Mouse (Mus musculus) CH12.LX (cell line): Measurements from ENCODE around the gene Dnah3. TPM values are rescaled to one million over a fixed set of nuclear protein-coding genes. Genes with fewer than 3 reads are reported as not detected.

Experiments used
- DNase-seq: peaks from one replicate; pipeline ENCODE4 v3.0.0-alpha.2; 2013; ENCODE audit errors: extremely low read depth
- H3K27ac ChIP-seq: 2 replicates; pipeline ENCODE4 v1.5.1; 2012; ENCODE audit warnings: low read depth, mild to moderate bottlenecking, control low read depth, moderate library complexity; ENCODE audit not compliant: insufficient read depth
- H3K27me3 ChIP-seq: replicated peaks from 2 replicates; pipeline ENCODE3; 2012; ENCODE audit warnings: inconsistent platforms
- H3K36me3 ChIP-seq, 2 experiments: replicated peaks in 1 of 2; 2 replicates each; pipeline versions ENCODE3 to v1.6.1; 2012; ENCODE audit warnings: inconsistent platforms in 1 of 2, low read length in 1 of 2, mild to moderate bottlenecking in 1 of 2, mixed read lengths in 1 of 2, moderate library complexity in 1 of 2; ENCODE audit not compliant: control insufficient read depth in 1 of 2, insufficient read depth in 1 of 2
- H3K4me1 ChIP-seq, 2 experiments: 2 replicates each; pipeline ENCODE4 v1.6.1; 2012; ENCODE audit warnings: inconsistent platforms in 1 of 2, moderate library complexity in 1 of 2; ENCODE audit not compliant: insufficient read depth in 2 of 2, control insufficient read depth in 1 of 2
- H3K4me2 ChIP-seq: 2 replicates; pipeline ENCODE4 v1.6.1; 2012; ENCODE audit warnings: low read depth, mild to moderate bottlenecking, control low read depth; ENCODE audit not compliant: poor library complexity, insufficient read depth, severe bottlenecking
- H3K4me3 ChIP-seq, 3 experiments: fragments of 150-350 bp in 1 of 3; sonication (generic) in 1 of 3; replicated peaks in 1 of 3; 2 replicates each; pipeline versions ENCODE3 to v1.5.1; 2011 to 2012; ENCODE audit warnings: low read depth in 2 of 3, low read length in 2 of 3, mild to moderate bottlenecking in 2 of 3, moderate library complexity in 2 of 3, control low read depth in 1 of 3, improper control_type of control experiment in 1 of 3, inconsistent platforms in 1 of 3, mixed read lengths in 1 of 3; ENCODE audit not compliant: poor library complexity in 1 of 3
- H3K79me2 ChIP-seq: replicated peaks from 2 replicates; pipeline ENCODE4 v1.6.1; 2012; ENCODE audit warnings: mild to moderate bottlenecking, moderate library complexity; ENCODE audit not compliant: control insufficient read depth, poor library complexity, insufficient read depth, severe bottlenecking; ENCODE audit errors: extremely low read depth
- H3K9ac ChIP-seq: 2 replicates; pipeline ENCODE4 v1.6.1; 2012; ENCODE audit warnings: low read depth, mild to moderate bottlenecking, control low read depth, moderate library complexity; ENCODE audit not compliant: insufficient read depth
- H3K9me3 ChIP-seq: replicated peaks from 2 replicates; pipeline ENCODE3; 2012; ENCODE audit warnings: low read length, inconsistent platforms, mixed read lengths
- BHLHE40 ChIP-seq: IDR thresholded peaks from 2 replicates; pipeline ENCODE4 v1.6.1; 2011; ENCODE audit warnings: mild to moderate bottlenecking, low read depth, low read length, improper control_type of control experiment
- CHD2 ChIP-seq: IDR thresholded peaks from 2 replicates; pipeline ENCODE4 v1.6.1; 2011; ENCODE audit warnings: low read length, improper control_type of control experiment
- E2F4 ChIP-seq: IDR thresholded peaks from 2 replicates; pipeline ENCODE4 v1.6.1; 2011; ENCODE audit warnings: low read depth, low read length, improper control_type of control experiment; ENCODE audit not compliant: insufficient replicate concordance
- ELF1 ChIP-seq: IDR thresholded peaks from 2 replicates; pipeline ENCODE4 v1.6.1; 2014; ENCODE audit warnings: low read depth, mild to moderate bottlenecking, inconsistent platforms, low read length, improper control_type of control experiment
- GABPA ChIP-seq: IDR thresholded peaks from 2 replicates; pipeline ENCODE4 v1.6.1; 2012; ENCODE audit warnings: low read depth, low read length, improper control_type of control experiment, inconsistent platforms; ENCODE audit not compliant: insufficient replicate concordance
- JUND ChIP-seq: conservative IDR thresholded peaks from 2 replicates; pipeline ENCODE4 v1.6.1; 2011; ENCODE audit warnings: low read depth, low read length, improper control_type of control experiment
- KAT2A ChIP-seq: IDR thresholded peaks from 2 replicates; pipeline ENCODE4 v1.6.1; 2012; ENCODE audit warnings: low read length, improper control_type of control experiment, inconsistent platforms; ENCODE audit not compliant: insufficient replicate concordance
- MAFK ChIP-seq: IDR thresholded peaks from 2 replicates; pipeline ENCODE4 v1.6.1; 2011; ENCODE audit warnings: low read length, improper control_type of control experiment; ENCODE audit not compliant: insufficient replicate concordance
- MAX ChIP-seq: IDR thresholded peaks from 2 replicates; pipeline ENCODE4 v1.6.1; 2011; ENCODE audit warnings: low read length, improper control_type of control experiment
- MEF2A ChIP-seq: IDR thresholded peaks from 2 replicates; pipeline ENCODE4 v1.6.1; 2014; ENCODE audit warnings: low read depth, mild to moderate bottlenecking, inconsistent platforms, low read length, improper control_type of control experiment, borderline replicate concordance
- MYC ChIP-seq: IDR thresholded peaks from 2 replicates; pipeline ENCODE4 v1.6.1; 2011; ENCODE audit warnings: low read depth, mild to moderate bottlenecking, improper control_type of control experiment, low read length
- NELFE ChIP-seq: IDR thresholded peaks from 2 replicates; pipeline ENCODE4 v1.6.1; 2011; ENCODE audit warnings: low read depth, low read length, improper control_type of control experiment
- NRF1 ChIP-seq: IDR thresholded peaks from 2 replicates; pipeline ENCODE4 v1.6.1; 2014; ENCODE audit warnings: low read depth, mild to moderate bottlenecking, inconsistent platforms, low read length, improper control_type of control experiment, moderate library complexity
- POLR2A ChIP-seq: IDR thresholded peaks from 2 replicates; pipeline ENCODE4 v1.6.1; 2011; ENCODE audit warnings: low read depth, mild to moderate bottlenecking, improper control_type of control experiment, low read length
- SIN3A ChIP-seq: IDR thresholded peaks from 2 replicates; pipeline ENCODE4 v1.6.1; 2012; ENCODE audit warnings: low read length, improper control_type of control experiment, inconsistent platforms
- TBP ChIP-seq: conservative IDR thresholded peaks from 2 replicates; pipeline ENCODE4 v1.6.1; 2011; ENCODE audit warnings: low read depth, low read length, improper control_type of control experiment
- TCF12 ChIP-seq: IDR thresholded peaks from 2 replicates; pipeline ENCODE4 v1.6.1; 2014; ENCODE audit warnings: low read depth, mild to moderate bottlenecking, inconsistent platforms, low read length, improper control_type of control experiment
- USF1 ChIP-seq: IDR thresholded peaks from 2 replicates; pipeline ENCODE4 v1.6.1; 2014; ENCODE audit warnings: low read depth, mild to moderate bottlenecking, inconsistent platforms, low read length, improper control_type of control experiment
- USF2 ChIP-seq: conservative IDR thresholded peaks from 2 replicates; pipeline ENCODE4 v1.6.1; 2011; ENCODE audit warnings: low read depth, low read length, improper control_type of control experiment
- ZC3H11A ChIP-seq: IDR thresholded peaks from 2 replicates; pipeline ENCODE4 v1.6.1; 2012; ENCODE audit warnings: low read depth, mild to moderate bottlenecking, inconsistent platforms, low read length, improper control_type of control experiment
- ZKSCAN1 ChIP-seq: IDR thresholded peaks from 2 replicates; pipeline ENCODE4 v1.6.1; 2012; ENCODE audit warnings: low read depth, inconsistent platforms, low read length, improper control_type of control experiment, borderline replicate concordance
- dilution Hi-C: fragments of 300-500 bp; cut with MboI; formaldehyde crosslinking; loops from 2 replicates; pipeline ENCODE4 v1.14.3; 2020; ENCODE audit warnings: low sequenced_read_pairs; ENCODE audit not compliant: extremely low pct_unique_long_range_greater_than_20kb, extremely low pct_ligation_motif_present
- in situ Hi-C: fragments of 300-500 bp; cut with MboI; formaldehyde crosslinking; loops from 3 replicates; pipeline ENCODE4 v1.14.3; 2019; ENCODE audit warnings: low sequenced_read_pairs, low pct_ligation_motif_present, low pct_unique_long_range_greater_than_20kb, mixed read lengths
- polyA plus RNA-seq: library from polyadenylated mRNA; unstranded; fragments of >175 nt; gene quantifications from 2 replicates; pipeline ENCODE4 v1.2.1, GENCODE M21; 2012; ENCODE audit warnings: low read depth; ENCODE audit not compliant: insufficient read length
- total RNA-seq, 2 experiments: library from RNA; depleted of rRNA; stranded (reverse); fragments of 300-350 nt in 1 of 2; fragments of >200 nt in 1 of 2; gene quantifications; 2 replicates each; pipeline ENCODE4 v1.2.3; 2012 to 2014

Gene Dnah3
- total and polyA plus RNA-seq, 3 experiments, result not detected

DNA sequence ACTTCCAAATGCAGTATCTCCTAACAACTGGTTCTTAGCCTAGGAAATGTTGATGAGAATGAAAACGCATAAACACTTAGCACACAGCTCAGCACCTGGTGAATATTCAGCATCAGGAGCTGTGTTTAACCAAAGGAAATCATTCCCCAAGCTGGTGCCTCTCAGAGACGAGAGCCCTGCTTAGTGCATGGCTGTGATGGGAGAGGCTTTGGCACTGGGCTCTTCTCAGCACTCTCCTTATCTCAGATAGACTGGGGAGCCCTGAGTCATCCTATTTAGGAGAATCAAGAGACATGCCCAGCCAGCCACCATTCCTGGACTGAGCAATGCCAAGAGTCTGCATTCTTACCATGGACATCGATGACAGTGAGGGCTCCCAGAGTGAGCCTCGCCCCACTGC is 60.1 kb downstream of the Dnah3 start:
- no peak overlapping the region for H3K9ac ChIP-seq
- dilution Hi-C loops (no loop called here), in situ Hi-C loops (no loop called here)
- no peaks in the 10 kb centered on the region for H3K27me3 ChIP-seq
- TF ChIP-seq BHLHE40 (no peak), ZC3H11A (no peak), NELFE (no peak), ELF1 (no peak), SIN3A (no peak), TBP (no peak), MYC (no peak), ZKSCAN1 (no peak), KAT2A (no peak), NRF1 (no peak), E2F4 (no peak), USF2 (no peak), TCF12 (no peak), JUND (no peak)
- no peaks in the 10 kb centered on the region for H3K36me3 ChIP-seq
- no peak overlapping the region for H3K27ac ChIP-seq
- H3K4me2 ChIP-seq, result no peak overlapping the region
- DNase-seq, result no peak
- H3K4me1 ChIP-seq, result no peaks in the 10 kb centered on the region
- H3K4me3 ChIP-seq, result no peak overlapping the region
- H3K79me2 ChIP-seq, result no peaks in the 10 kb centered on the region
- H3K9me3 ChIP-seq, result no peaks in the 10 kb centered on the region

DNA sequence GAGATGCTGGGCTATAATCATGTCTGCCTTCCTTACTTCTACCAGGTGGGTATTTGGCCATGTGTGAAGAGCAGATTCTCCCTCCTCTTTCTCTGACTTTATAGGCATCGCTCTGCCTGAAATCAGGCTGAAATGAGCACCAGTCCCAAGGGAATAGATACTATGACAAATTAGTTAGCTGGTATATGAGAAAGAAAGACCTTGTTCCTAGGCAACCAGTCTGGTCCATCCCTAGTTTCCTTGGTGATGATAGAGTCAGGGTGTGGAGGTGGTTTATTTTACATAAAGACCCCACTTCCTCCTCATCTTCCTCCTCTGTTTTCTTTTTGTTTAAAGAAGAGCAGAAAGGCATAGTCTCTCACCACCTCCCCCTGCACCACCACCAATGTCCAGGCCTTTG is 60.5 kb downstream of the Dnah3 start:
- Histone ChIP-seq H3K36me3 (no peaks in the 10 kb centered on the region), H3K4me1 (no peaks in the 10 kb centered on the region), H3K4me3 (no peak overlapping the region), H3K4me2 (no peak overlapping the region), H3K9ac (no peak overlapping the region), H3K79me2 (no peaks in the 10 kb centered on the region), H3K27me3 (no peaks in the 10 kb centered on the region), H3K27ac (no peak overlapping the region), H3K9me3 (no peaks in the 10 kb centered on the region)
- no peak for DNase-seq
- TF ChIP-seq E2F4 (no peak), USF1 (no peak), MEF2A (no peak), MAFK (no peak), POLR2A (no peak), GABPA (no peak), CHD2 (no peak), MAX (no peak)
- in situ Hi-C loops, result no loop called here
- dilution Hi-C loops, result no loop called here
